Mouse (Mus musculus): ENCODE measurements at regions not wholly inside any gene's neighbourhood (a gene's known extent, or its start where the extent isn't known, plus 50 kb on each side); places are given as distances from the start of the nearest gene placed in this dataset.

- DNase-seq (ENCODE audit: low spot score): peak; percentile 85
Measured at GRCm38 (mm10) chr6:139391307-139391706, 110.5 kb downstream of the Rergl start.

GRCm38 (mm10) chr6:139350939-139351338, 150.8 kb downstream of the Rergl start:
- no peak for DNase-seq (ENCODE audit: low spot score)

GRCm38 (mm10) chr6:139325226-139325625, 176.6 kb downstream of the Rergl start:
- DNase-seq (ENCODE audit: low spot score): no peak

- DNase-seq (ENCODE audit: low spot score): peak; percentile 15
Measured at GRCm38 (mm10) chr6:139307651-139308050, 194.1 kb downstream of the Rergl start.

GRCm38 (mm10) chr6:139304306-139304705, 197.5 kb downstream of the Rergl start:
- no peak for DNase-seq (ENCODE audit: low spot score)

- DNase-seq (ENCODE audit: low spot score): no peak
Measured at GRCm38 (mm10) chr6:139295701-139296100, 206.1 kb downstream of the Rergl start.

GRCm38 (mm10) chr6:139279093-139279492, 222.7 kb downstream of the Rergl start:
- no peak for DNase-seq (ENCODE audit: low spot score)

- no peak for DNase-seq (ENCODE audit: low spot score)
Measured at GRCm38 (mm10) chr6:139275512-139275911, 226.3 kb downstream of the Rergl start.

GRCm38 (mm10) chr6:139253704-139254103, 248.1 kb downstream of the Rergl start:
- no peak for DNase-seq (ENCODE audit: low spot score)

- peak; percentile 86 for DNase-seq (ENCODE audit: low spot score)
Measured at GRCm38 (mm10) chr6:139248920-139249547, 252.7 kb downstream of the Rergl start.

GRCm38 (mm10) chr6:139226127-139226526, 275.6 kb downstream of the Rergl start:
- no peak for DNase-seq (ENCODE audit: low spot score)

- no peak for DNase-seq (ENCODE audit: low spot score)
Measured at GRCm38 (mm10) chr6:139214488-139214887, 287.3 kb downstream of the Rergl start.

- DNase-seq (ENCODE audit: low spot score): no peak
Measured at GRCm38 (mm10) chr6:139210256-139210655, 291.5 kb downstream of the Rergl start.

- DNase-seq (ENCODE audit: low spot score): no peak
Measured at GRCm38 (mm10) chr6:139198601-139199000, 303.2 kb downstream of the Rergl start.

- DNase-seq (ENCODE audit: low spot score): no peak
Measured at GRCm38 (mm10) chr6:139186431-139186830, 315.3 kb downstream of the Rergl start.

GRCm38 (mm10) chr6:139160352-139160751, 341.4 kb downstream of the Rergl start:
- DNase-seq (ENCODE audit: low spot score): no peak

GRCm38 (mm10) chr6:139159741-139160140, 342.0 kb downstream of the Rergl start:
- no peak for DNase-seq (ENCODE audit: low spot score)

- no peak for DNase-seq (ENCODE audit: low spot score)
Measured at GRCm38 (mm10) chr6:139154802-139155201, 347.0 kb downstream of the Rergl start.

GRCm38 (mm10) chr6:139135693-139136092, 366.1 kb downstream of the Rergl start:
- DNase-seq (ENCODE audit: low spot score): no peak

- DNase-seq (ENCODE audit: low spot score): no peak
Measured at GRCm38 (mm10) chr6:139132083-139132679, 369.6 kb downstream of the Rergl start.

- DNase-seq (ENCODE audit: low spot score): no peak
Measured at GRCm38 (mm10) chr6:139108263-139108662, 393.5 kb downstream of the Rergl start.

- DNase-seq (ENCODE audit: low spot score): peak; percentile 4
Measured at GRCm38 (mm10) chr6:139103397-139103796, 398.4 kb downstream of the Rergl start.

- DNase-seq (ENCODE audit: low spot score): no peak
Measured at GRCm38 (mm10) chr6:139099273-139099672, 402.5 kb downstream of the Rergl start.

GRCm38 (mm10) chr6:139075433-139075832, 417.1 kb upstream of the Igbp1b start:
- no peak for DNase-seq (ENCODE audit: low spot score)

Measured in embryo, embryonic 10 days (tissue).